In genomic region chr12:86806923-86807794, GRCm38 (mm10) we compare ENCODE assay signal across 8 mouse cellular contexts.
A peak's percentile ranks its signal among the peaks of the same experiment; 100 is the strongest.
DNase-seq lines count a peak whose midpoint lies in the region; ATAC-seq lines count a peak whose summit lies in the region.

No protein-coding gene starts in this region.

- H3K4me2 ChIP-seq in kidney, embryonic 14.5 days (replicated peaks; ENCODE audit: low read depth, low read length), result no peak overlapping the region
- peak overlapping the region; percentile 53 for H3K4me2 ChIP-seq in forebrain, embryonic 13.5 days

- no peak overlapping the region for H3K9ac ChIP-seq in kidney, embryonic 14.5 days (ENCODE audit: low read depth, low read length)
- H3K9ac ChIP-seq in forebrain, embryonic 13.5 days, result peak overlapping the region; percentile 60

- H3K36me3 ChIP-seq in kidney, embryonic 14.5 days (ENCODE audit: control insufficient read depth, insufficient read depth, low read length), result no peaks in the 10 kb centered on the region
- no peaks in the 10 kb centered on the region for H3K36me3 ChIP-seq in forebrain, embryonic 13.5 days (ENCODE audit: poor library complexity, severe bottlenecking)

- DNase-seq in kidney, adult 11 months, result no peak
- peak; percentile 80 for DNase-seq in MN1 (ENCODE audit: low spot score)
- DNase-seq in left cerebral cortex, postnatal 14 days (ENCODE audit: low spot score in 2 of 2), result peak; percentile 83 to 96
- DNase-seq in urinary bladder, postnatal 36 days (ENCODE audit: low spot score in 2 of 2), result no peak
- DNase-seq in lung, postnatal 36 days, result no peak

- peak overlapping the region; percentile 66; the same call in 1 of the 2 replicates for H3K27ac ChIP-seq in kidney, embryonic 14.5 days (ENCODE audit: low read depth, low read length)
- peak overlapping the region; percentile 99 for H3K27ac ChIP-seq in forebrain, embryonic 13.5 days

- ATAC-seq in kidney, embryonic 14.5 days (ENCODE audit: low FRiP score, low TSS enrichment), result peak; percentile 24
- ATAC-seq in forebrain, embryonic 13.5 days, result peak; percentile 81
- ATAC-seq in neutrophil, adult 5-6 weeks (ENCODE audit: extremely low read depth, insufficient number of reproducible peaks, low FRiP score, poor library complexity, severe bottlenecking), result peak; percentile 85

- intact Hi-C loops in left cerebral cortex, postnatal 14 days (cut with DNase I), result no loop called here

- H3K27me3 ChIP-seq in kidney, embryonic 14.5 days (ENCODE audit: control insufficient read depth, insufficient read depth, low read length), result no peaks in the 10 kb centered on the region
- H3K27me3 ChIP-seq in forebrain, embryonic 13.5 days, result no peaks in the 10 kb centered on the region

- no peaks in the 10 kb centered on the region for H3K9me3 ChIP-seq in kidney, embryonic 14.5 days (ENCODE audit: control insufficient read depth, low read length)
- no peaks in the 10 kb centered on the region for H3K9me3 ChIP-seq in forebrain, embryonic 13.5 days (replicated peaks)

- WGBS in kidney, embryonic 14.5 days, result 19% methylated on average over 5 of the region's 5 CpGs
- 7% methylated on average over 5 of the region's 5 CpGs for WGBS in forebrain, embryonic 13.5 days

- peaks cover 67% of the 10 kb centered on the region for H3K4me1 ChIP-seq in kidney, embryonic 14.5 days (ENCODE audit: control insufficient read depth, insufficient read depth, low read length)
- peaks cover 98% of the 10 kb centered on the region for H3K4me1 ChIP-seq in forebrain, embryonic 13.5 days

- H3K4me3 ChIP-seq in kidney, embryonic 14.5 days (ENCODE audit: low read length), result no peak overlapping the region
- H3K4me3 ChIP-seq in forebrain, embryonic 13.5 days, result peak overlapping the region; percentile 17; the same call in 1 of the 2 replicates

Comparison
In these comparisons a context has a peak if more than half of its experiments do, and no peak if none do; other contexts are left out.
1. ATAC-seq: peak in every context shown above with its lines; median percentile 85 in neutrophil, adult 5-6 weeks; 81 in forebrain, embryonic 13.5 days; 24 in kidney, embryonic 14.5 days.
2. DNase-seq: peak in MN1 (single experiment) and left cerebral cortex, postnatal 14 days (2 of 2); none in kidney, adult 11 months (single experiment), urinary bladder, postnatal 36 days (0 of 2) and lung, postnatal 36 days (single experiment).